Mouse (Mus musculus) embryonic facial prominence, embryonic 12.5 days (tissue): ENCODE measurements around the gene Grpel1. TPM values are rescaled to one million over a fixed set of nuclear protein-coding genes. Genes with fewer than 3 reads are reported as not detected.

Source experiments
- ATAC-seq: fragments of 200-750 bp; cut with Nextera tagmentation; 2 replicates; pipeline ENCODE4 v1.8.0; 2017; ENCODE audit not compliant: insufficient number of reproducible peaks, insufficient read depth, low FRiP score, low TSS enrichment
- H3K27ac ChIP-seq: fragments of 300-500 bp; sonication (generic); 2 replicates; pipeline ENCODE4 v1.5.1; 2016; ENCODE audit warnings: mild to moderate bottlenecking
- H3K27me3 ChIP-seq: fragments of 300-500 bp; sonication (generic); 2 replicates; pipeline ENCODE4 v1.6.1; 2016; ENCODE audit warnings: mild to moderate bottlenecking, moderate library complexity
- H3K36me3 ChIP-seq: fragments of 300-500 bp; sonication (generic); 2 replicates; pipeline ENCODE4 v1.6.1; 2016; ENCODE audit warnings: mild to moderate bottlenecking
- H3K4me1 ChIP-seq: fragments of 300-500 bp; sonication (generic); 2 replicates; pipeline ENCODE4 v1.6.1; 2016
- H3K4me2 ChIP-seq: fragments of 300-500 bp; sonication (generic); replicated peaks from 2 replicates; pipeline ENCODE4 v1.6.1; 2016; ENCODE audit warnings: mild to moderate bottlenecking, moderate library complexity
- H3K4me3 ChIP-seq: fragments of 300-500 bp; sonication (generic); 2 replicates; pipeline ENCODE4 v1.5.1; 2016; ENCODE audit warnings: mild to moderate bottlenecking
- H3K9ac ChIP-seq: fragments of 300-500 bp; sonication (generic); 2 replicates; pipeline ENCODE4 v1.6.1; 2016; ENCODE audit warnings: mild to moderate bottlenecking, moderate library complexity
- H3K9me3 ChIP-seq: fragments of 300-500 bp; sonication (generic); 2 replicates; pipeline ENCODE4 v1.6.1; 2016; ENCODE audit warnings: mild to moderate bottlenecking, moderate library complexity
- WGBS: fragments of 180-500 bp; shearing (Covaris S2); methylation state at CpG from one replicate; pipeline ENCODE4 v1.1.7; 2016; 5-methylcytosine and 5-hydroxymethylcytosine counted together
- polyA plus RNA-seq: library from polyadenylated mRNA; unstranded; fragments of >200 nt; fragmentation: Nextera tagmentation; extraction: Ambion mirVana; gene quantifications from 2 replicates; pipeline ENCODE4 v1.2.1, GENCODE M21; 2016

The Grpel1 gene
- polyA plus RNA-seq, 1 experiment from 2014 or later = 48.4 TPM

GRCm38 (mm10) chr5:36444611-36445010 lies 20.2 kb upstream of the Grpel1 start:
- H3K36me3 ChIP-seq = no peaks in the 10 kb centered on the region
- ATAC-seq = no peak
- whole genome bisulfite sequencing = 57% methylated on average over 4 of the region's 4 CpGs
- peaks cover 3% of the 10 kb centered on the region; the same call in 1 of the 2 replicates for H3K4me1 ChIP-seq
- H3K27me3 ChIP-seq = peaks cover 5% of the 10 kb centered on the region; the same call in 1 of the 2 replicates
- H3K9ac ChIP-seq = no peak overlapping the region
- no peak overlapping the region for H3K4me3 ChIP-seq
- H3K27ac ChIP-seq = no peak overlapping the region
- no peak overlapping the region for H3K4me2 ChIP-seq
- no peaks in the 10 kb centered on the region for H3K9me3 ChIP-seq

GRCm38 (mm10) chr5:36445028-36445427 lies 19.8 kb upstream of the Grpel1 start:
- Histone ChIP-seq H3K9me3 (no peaks in the 10 kb centered on the region), H3K27me3 (peaks cover 5% of the 10 kb centered on the region; the same call in 1 of the 2 replicates), H3K4me2 (no peak overlapping the region), H3K27ac (no peak overlapping the region), H3K9ac (no peak overlapping the region), H3K4me1 (peaks cover 6% of the 10 kb centered on the region; the same call in 1 of the 2 replicates), H3K4me3 (no peak overlapping the region), H3K36me3 (no peaks in the 10 kb centered on the region)
- ATAC-seq = no peak
- 22% methylated on average over 8 of the region's 8 CpGs for WGBS

GRCm38 (mm10) chr5:36446166-36446890 lies 18.5 kb upstream of the Grpel1 start:
- H3K4me1 ChIP-seq = peaks cover 9% of the 10 kb centered on the region; the same call in 1 of the 2 replicates
- H3K4me3 ChIP-seq = no peak overlapping the region
- H3K9ac ChIP-seq = no peak overlapping the region
- H3K4me2 ChIP-seq = no peak overlapping the region
- H3K9me3 ChIP-seq = no peaks in the 10 kb centered on the region
- no peaks in the 10 kb centered on the region for H3K36me3 ChIP-seq
- no peak for ATAC-seq
- H3K27ac ChIP-seq = no peak overlapping the region
- peaks cover 5% of the 10 kb centered on the region; the same call in 1 of the 2 replicates for H3K27me3 ChIP-seq
- WGBS = 48% methylated on average over 9 of the region's 9 CpGs

GRCm38 (mm10) chr5:36447872-36448271 lies 16.9 kb upstream of the Grpel1 start:
- Histone ChIP-seq H3K36me3 (no peaks in the 10 kb centered on the region), H3K9ac (no peak overlapping the region), H3K4me3 (no peak overlapping the region), H3K9me3 (no peaks in the 10 kb centered on the region), H3K27ac (no peak overlapping the region), H3K4me2 (no peak overlapping the region), H3K27me3 (peaks cover 5% of the 10 kb centered on the region; the same call in 1 of the 2 replicates), H3K4me1 (peaks cover 7% of the 10 kb centered on the region; the same call in 1 of the 2 replicates)
- no peak for ATAC-seq
- WGBS = 90% methylated on average over 12 of the region's 12 CpGs

- H3K9ac ChIP-seq = no peak overlapping the region
- H3K4me3 ChIP-seq = no peak overlapping the region
- no peaks in the 10 kb centered on the region for H3K9me3 ChIP-seq
- peaks cover 7% of the 10 kb centered on the region; the same call in 1 of the 2 replicates for H3K4me1 ChIP-seq
- WGBS = 72% methylated on average over 6 of the region's 6 CpGs
- H3K4me2 ChIP-seq = no peak overlapping the region
- no peak overlapping the region for H3K27ac ChIP-seq
- peaks cover 5% of the 10 kb centered on the region; the same call in 1 of the 2 replicates for H3K27me3 ChIP-seq
- no peaks in the 10 kb centered on the region for H3K36me3 ChIP-seq
- no peak; the same call in 1 of the 2 replicates for ATAC-seq
Measured at GRCm38 (mm10) chr5:36449710-36450358, 15.0 kb upstream of the Grpel1 start.

GRCm38 (mm10) chr5:36451119-36451518 lies 13.7 kb upstream of the Grpel1 start:
- Histone ChIP-seq H3K9me3 (no peaks in the 10 kb centered on the region), H3K4me1 (peaks cover 7% of the 10 kb centered on the region; the same call in 1 of the 2 replicates), H3K9ac (no peak overlapping the region), H3K27ac (no peak overlapping the region), H3K27me3 (no peaks in the 10 kb centered on the region), H3K4me2 (no peak overlapping the region), H3K36me3 (no peaks in the 10 kb centered on the region), H3K4me3 (no peak overlapping the region)
- WGBS = 23% methylated on average over 8 of the region's 10 CpGs
- ATAC-seq = no peak

GRCm38 (mm10) chr5:36451872-36452389 lies 12.9 kb upstream of the Grpel1 start:
- H3K27ac ChIP-seq = no peak overlapping the region
- H3K4me1 ChIP-seq = peaks cover 7% of the 10 kb centered on the region; the same call in 1 of the 2 replicates
- no peak for ATAC-seq
- no peak overlapping the region for H3K4me3 ChIP-seq
- H3K9me3 ChIP-seq = no peaks in the 10 kb centered on the region
- H3K27me3 ChIP-seq = no peaks in the 10 kb centered on the region
- no peak overlapping the region for H3K9ac ChIP-seq
- no peak overlapping the region for H3K4me2 ChIP-seq
- WGBS = 65% methylated on average over 10 of the region's 10 CpGs
- H3K36me3 ChIP-seq = no peaks in the 10 kb centered on the region

GRCm38 (mm10) chr5:36452821-36453220 lies 12.0 kb upstream of the Grpel1 start:
- ATAC-seq = no peak
- no peak overlapping the region for H3K27ac ChIP-seq
- no peaks in the 10 kb centered on the region for H3K27me3 ChIP-seq
- no peak overlapping the region for H3K4me2 ChIP-seq
- no peaks in the 10 kb centered on the region for H3K36me3 ChIP-seq
- H3K9me3 ChIP-seq = no peaks in the 10 kb centered on the region
- WGBS = 80% methylated on average over 6 of the region's 6 CpGs
- no peak overlapping the region for H3K4me3 ChIP-seq
- H3K4me1 ChIP-seq = peaks cover 7% of the 10 kb centered on the region; the same call in 1 of the 2 replicates
- no peak overlapping the region for H3K9ac ChIP-seq

GRCm38 (mm10) chr5:36457706-36458105 lies 7.1 kb upstream of the Grpel1 start:
- no peaks in the 10 kb centered on the region; the same call in 1 of the 2 replicates for H3K4me1 ChIP-seq
- no peak overlapping the region for H3K4me2 ChIP-seq
- no peak overlapping the region for H3K27ac ChIP-seq
- WGBS = 75% methylated on average over 4 of the region's 4 CpGs
- no peak overlapping the region for H3K4me3 ChIP-seq
- H3K9ac ChIP-seq = no peak overlapping the region
- H3K36me3 ChIP-seq = no peaks in the 10 kb centered on the region
- no peaks in the 10 kb centered on the region for H3K27me3 ChIP-seq
- no peaks in the 10 kb centered on the region for H3K9me3 ChIP-seq
- no peak for ATAC-seq

GRCm38 (mm10) chr5:36458926-36459325 lies 5.9 kb upstream of the Grpel1 start:
- H3K27me3 ChIP-seq = no peaks in the 10 kb centered on the region
- no peak for ATAC-seq

GRCm38 (mm10) chr5:36460712-36461111 lies 4.1 kb upstream of the Grpel1 start:
- H3K4me3 ChIP-seq = no peak overlapping the region
- H3K36me3 ChIP-seq = no peaks in the 10 kb centered on the region
- no peak overlapping the region for H3K27ac ChIP-seq
- 75% methylated on average over 2 of the region's 2 CpGs for WGBS
- no peaks in the 10 kb centered on the region for H3K9me3 ChIP-seq
- no peak overlapping the region for H3K9ac ChIP-seq
- H3K4me1 ChIP-seq = peaks cover 9% of the 10 kb centered on the region
- no peak overlapping the region for H3K4me2 ChIP-seq
- H3K27me3 ChIP-seq = no peaks in the 10 kb centered on the region
- no peak for ATAC-seq

More at GRCm38 (mm10) chr5:36458926-36459325, 5.9 kb upstream of the Grpel1 start:
- H3K4me1 ChIP-seq = peaks cover 3% of the 10 kb centered on the region
- H3K9ac ChIP-seq = no peak overlapping the region
- no peaks in the 10 kb centered on the region for H3K9me3 ChIP-seq
- no peak overlapping the region for H3K27ac ChIP-seq
- no peak overlapping the region for H3K4me2 ChIP-seq
- no peak overlapping the region for H3K4me3 ChIP-seq
- 16% methylated on average over 4 of the region's 4 CpGs for WGBS
- H3K36me3 ChIP-seq = no peaks in the 10 kb centered on the region
